Mouse (Mus musculus) neural tube, embryonic 10.5 days (tissue): ENCODE measurements around the gene S100a4.

Experiments
- DNase-seq: peaks from one replicate; pipeline ENCODE4 v3.0.0-alpha.2; 2017; ENCODE audit warnings: low spot score; ENCODE audit errors: extremely low spot score

S100a4 gene

DNA sequence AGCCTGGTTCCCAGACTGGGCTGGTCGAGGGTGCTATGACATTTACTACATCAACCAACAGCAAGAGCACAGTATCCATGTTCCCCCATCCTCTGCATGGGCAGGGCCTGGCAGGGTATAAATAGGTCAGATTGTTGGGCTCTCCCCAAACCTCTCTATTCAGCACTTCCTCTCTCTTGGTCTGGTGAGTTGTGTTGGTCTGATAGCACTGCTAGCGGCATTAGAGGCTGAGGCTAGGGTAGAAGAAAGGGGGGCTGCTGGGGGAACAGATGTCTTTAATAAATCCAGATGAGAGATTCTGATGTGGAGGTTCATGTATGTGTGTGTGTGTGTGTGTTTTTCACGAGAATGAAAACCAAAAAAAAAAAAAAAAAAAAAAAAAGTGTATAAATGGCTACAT, at the start of gene S100a4:
Gene S100a4, plus strand, starts transcription at position 149 of the 400 bp plus-strand sequence.
- no peak for DNase-seq

DNA sequence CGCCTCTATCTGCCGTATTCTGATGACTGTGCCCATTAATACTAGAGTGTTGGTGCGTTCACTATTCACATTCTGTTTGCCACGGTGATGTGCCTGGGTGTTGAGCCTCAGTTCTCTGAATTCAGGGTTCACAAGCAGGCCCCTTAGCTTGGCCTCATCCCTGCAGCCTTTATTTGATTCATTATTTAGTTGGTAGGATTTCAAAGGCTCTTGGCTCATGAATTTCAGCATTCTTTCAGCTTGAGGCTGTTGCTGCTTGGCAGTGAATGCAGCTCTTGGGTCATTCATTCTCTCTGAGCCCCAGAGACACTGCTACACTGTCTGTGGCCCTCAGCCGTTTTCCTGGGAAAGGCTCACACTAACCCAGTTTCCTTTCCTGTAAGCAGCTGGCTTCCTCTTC, 47.6 kb upstream of the S100a4 start:
- DNase-seq, result no peak

DNA sequence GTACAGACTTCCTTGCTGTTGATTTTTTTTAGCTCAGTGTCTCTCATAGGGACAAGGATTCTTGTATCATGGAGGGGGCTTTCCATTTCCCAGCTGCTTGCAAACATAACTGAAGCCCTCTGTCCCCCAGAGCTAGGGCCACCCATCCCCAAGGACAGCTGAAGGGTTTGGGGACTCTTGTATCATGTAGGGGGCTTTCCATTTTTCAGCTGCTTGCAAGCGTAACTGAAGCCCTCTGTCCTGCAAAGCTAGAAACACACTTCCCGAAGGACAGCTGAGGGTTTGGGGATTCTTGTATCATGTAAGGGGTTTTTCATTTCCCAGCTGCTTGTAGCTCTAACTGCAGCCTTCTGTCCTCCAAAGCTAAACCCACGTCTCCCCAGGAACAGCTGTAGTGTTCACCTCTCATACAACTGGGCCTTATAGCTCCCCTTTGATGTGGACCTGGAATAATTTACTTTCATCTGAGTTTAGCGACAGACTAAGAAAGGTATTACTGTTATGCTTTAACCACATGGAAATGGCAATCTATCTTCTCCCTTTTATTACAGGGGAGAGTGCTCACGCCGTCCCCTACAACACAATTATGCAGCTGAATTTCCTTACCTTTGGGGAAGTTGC, 43.5 kb upstream of the S100a4 start, which contains the start of gene S100a3:
Gene S100a3, plus strand, starts transcription at position 571 of the 621 bp plus-strand sequence.
- no peak for DNase-seq

DNA sequence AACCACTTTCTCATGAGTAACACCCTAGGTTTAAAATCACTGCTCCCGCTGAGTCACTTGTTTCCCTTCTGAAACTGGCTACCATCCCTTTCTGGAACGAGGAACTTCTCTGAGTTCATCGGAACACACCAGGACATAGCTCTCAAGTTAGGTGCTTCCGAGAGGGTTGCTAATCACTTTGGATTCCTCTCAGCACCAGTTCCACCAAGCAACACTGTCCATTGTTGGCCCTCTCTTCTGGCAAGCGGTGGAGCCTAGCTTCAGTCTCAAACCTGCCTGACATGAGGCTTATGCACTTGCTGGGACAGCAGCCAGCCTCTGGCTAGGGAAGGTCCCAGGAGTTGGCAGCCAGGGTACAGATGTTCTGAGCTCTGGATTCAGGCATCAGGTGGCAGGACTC, 28.9 kb upstream of the S100a4 start:
- no peak for DNase-seq

DNA sequence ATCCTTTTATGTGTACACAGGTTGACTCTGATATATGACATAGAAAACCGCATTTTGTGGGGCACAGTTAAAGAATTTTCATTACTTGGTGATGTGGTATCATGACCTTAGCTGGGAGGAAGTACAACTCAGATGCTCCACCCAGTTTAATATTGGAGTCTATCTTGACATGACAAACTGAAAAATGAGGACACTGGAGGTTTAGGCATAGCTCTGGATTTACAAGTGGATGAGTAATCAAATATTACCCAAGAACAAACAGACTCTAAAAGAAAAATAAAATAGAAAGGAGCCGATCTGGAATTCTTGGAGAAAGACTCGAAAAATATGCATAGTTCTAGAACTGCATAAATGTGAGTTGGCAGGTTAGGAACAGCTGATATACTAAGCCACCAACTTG, 28.3 kb upstream of the S100a4 start:
- DNase-seq, result no peak

DNA sequence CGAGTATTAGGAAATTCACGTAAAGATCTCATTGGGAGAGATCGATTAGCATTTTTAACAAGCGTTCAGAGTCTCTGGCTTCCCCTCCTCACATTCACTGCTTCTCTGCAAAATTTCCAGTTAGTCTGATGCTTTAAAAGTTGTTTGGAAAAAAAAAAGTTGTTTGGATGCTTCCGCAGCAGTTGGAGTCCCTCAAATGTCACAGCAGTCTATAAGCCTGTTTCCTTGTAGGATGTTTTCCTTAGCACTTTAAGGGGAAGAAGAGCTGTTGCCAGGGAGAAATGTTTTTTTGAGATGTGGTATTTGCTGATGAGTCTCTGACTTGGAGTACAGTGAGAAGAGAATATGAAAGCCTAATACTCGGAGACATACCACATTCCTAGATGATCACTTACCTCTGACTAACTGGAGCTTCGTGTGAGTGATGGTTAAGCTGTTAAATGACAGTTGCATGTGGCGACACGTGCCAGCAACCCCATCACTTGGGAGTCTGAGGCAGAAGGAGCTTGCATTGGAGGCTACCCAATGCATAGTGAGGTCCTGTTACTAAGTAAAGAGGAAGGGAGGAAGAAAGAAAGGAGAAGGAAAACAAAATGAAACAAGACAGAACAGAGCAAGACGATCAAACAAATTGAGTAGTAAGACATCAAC, 27.1 kb upstream of the S100a4 start:
- DNase-seq, result no peak

DNA sequence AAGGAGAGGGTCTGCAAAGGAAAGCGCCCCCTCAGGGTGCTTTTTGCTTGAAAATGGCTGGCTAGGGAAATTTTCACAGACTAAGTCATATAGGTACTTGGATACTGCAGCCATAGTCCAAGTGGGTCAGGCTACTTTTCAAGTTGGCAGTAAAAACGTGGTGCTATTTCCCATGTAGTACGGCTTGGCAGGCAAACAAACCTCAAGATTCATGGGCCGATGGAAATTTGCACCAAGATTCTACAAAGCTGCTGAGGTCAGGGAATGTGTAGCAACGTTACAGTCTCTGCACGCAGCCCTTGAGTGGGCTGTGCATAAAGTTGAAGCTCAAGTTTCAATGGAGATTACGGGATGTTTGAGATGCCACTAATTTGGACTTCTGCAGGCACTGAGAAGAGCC, 24.1 kb upstream of the S100a4 start:
- no peak for DNase-seq

DNA sequence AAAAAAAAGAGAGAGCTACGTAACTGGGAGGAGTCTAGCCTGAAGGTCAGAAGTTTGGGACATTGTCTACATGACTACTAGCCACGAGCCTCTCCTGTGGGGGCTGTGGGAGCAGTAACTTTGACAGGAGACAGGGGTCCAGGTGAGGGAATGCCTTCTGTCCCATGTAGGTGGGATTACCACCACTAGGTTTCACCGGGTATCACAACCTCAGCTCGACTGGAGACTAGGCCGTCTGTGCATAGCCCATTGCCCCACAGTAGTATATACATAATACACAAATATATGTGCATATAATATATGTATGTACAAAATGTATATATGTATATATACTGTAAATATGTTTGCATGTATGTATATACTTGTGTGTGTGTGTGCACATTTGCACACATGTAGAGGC, 22.4 kb upstream of the S100a4 start:
- DNase-seq, result no peak

DNA sequence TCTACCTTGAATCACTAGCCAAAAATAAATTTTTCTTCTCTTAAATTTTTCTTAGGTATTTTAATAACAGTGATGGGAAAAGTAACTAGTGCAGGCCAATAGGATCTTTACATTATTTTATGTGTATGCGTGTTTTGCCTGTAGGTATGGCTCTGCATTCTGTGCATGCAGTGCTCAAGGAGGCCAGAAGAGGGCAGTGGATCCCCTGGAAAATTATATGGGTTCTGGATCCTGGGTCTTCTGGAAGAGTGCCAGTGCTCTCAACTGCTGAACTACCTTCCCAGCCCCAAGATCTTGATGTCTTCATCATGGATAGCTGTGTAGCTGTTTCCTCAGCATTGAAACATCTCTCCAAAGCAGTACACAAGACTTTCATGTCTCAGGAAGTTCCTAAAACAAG, 21.4 kb upstream of the S100a4 start:
- no peak for DNase-seq

DNA sequence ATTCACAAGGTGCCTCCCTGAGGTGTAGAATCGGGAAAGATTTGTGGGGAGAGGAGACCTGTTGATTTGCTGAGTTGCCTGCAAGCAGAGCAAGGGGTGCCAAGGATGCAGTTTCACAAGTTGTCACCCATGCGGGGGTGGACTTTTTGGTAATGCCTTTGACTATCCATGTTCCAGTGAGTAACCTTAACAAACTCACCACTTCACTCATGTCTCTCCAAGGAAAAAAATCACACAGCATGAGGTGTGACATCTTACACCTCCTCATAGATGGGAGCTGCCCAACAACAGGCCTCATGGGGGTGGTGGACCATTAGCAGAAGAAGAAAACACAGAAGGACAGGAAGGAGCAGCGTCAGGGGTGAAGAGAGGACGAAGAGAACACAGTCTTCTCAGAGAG, 21.0 kb upstream of the S100a4 start:
- DNase-seq, result no peak

DNA sequence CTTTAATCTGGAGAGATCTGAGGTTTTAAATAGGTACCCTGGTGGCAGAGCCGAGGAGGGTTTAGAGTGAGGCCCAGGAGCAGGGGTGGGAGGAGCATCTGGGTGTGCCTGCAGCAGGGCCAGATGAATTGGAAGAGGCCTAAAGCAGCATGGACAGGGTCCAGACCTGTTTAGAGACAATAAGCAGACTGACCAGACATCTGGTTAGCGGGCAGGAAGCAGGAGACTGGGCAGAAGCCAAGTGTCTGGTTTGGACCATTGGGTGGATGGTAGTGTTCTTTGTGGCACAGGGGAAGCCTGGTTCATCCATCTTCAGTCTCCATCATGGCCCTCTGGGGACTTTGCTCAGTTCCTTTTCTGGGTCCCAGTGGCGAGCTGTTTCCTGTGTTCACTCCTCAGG, 19.7 kb upstream of the S100a4 start:
- no peak for DNase-seq

DNA sequence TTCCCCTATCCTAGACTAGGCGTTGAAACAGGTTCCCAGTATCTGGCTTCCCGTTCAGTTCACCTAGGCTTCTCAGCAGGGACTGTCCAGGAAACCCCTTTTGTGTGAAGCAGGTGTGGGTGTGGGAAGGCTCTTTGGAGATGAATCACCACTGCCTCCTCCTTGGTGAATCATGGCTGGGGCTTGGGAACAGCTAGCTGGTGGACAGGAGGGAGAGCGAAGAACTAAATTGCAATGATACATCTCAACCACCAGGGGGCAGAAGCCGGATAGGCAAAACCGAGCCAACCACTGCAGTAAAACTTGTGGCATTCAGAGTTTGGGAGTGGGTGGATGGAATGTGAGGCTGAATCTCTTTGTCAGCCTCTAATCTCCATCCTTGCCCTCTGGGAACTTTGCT, 18.0 kb upstream of the S100a4 start:
- peak; percentile 65 for DNase-seq

DNA sequence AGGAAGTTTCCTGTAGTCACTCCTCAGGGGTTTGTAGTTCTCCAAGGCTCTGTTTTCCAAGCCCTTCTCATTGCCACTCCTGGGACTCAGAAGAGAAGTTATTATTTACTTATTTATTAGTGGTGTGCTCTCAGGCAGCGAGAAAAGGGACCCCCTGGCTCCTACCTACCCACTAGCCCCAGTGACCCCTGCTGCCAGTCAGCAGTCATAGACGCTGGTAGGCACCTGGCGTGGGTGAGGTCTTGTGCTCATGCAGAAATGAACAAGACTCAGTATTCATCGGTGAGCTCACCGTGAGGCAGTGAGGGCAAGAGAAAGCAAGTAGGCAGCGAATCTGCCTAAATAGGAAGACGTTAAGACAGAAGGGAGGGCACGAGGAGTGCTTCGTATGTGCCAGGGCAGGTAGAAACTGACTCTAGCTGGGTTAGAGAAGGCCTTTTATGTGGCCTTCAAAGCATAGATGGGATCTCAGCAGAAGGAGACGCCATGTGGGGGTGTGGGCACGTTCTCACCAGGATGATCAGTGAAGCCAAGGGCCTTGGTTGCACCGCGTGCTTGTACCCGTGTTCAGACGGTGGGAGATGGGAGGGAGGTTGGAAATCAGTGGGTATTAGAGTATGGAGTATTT, 17.4 kb upstream of the S100a4 start:
- DNase-seq, result no peak

DNA sequence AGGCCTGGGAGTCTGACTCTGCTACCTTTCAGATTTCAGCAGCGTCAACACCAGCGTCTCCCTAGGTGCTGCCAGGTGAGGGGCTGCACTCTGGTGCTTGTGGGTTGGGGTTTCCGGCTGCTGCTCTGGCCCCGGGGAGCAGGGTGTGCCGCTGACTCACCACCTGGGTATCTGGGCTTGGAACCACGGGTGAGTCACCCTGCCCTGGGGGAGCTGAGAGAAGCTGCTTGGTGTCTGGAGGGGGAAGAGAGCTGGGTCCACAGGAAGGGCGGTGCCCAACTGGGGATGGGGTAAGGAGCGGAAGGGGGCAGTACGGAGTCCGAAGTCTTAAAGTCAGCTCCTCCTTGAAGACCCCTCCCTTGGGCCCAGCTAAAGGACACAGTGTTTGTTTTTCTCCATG, 16.7 kb upstream of the S100a4 start:
- no peak for DNase-seq

DNA sequence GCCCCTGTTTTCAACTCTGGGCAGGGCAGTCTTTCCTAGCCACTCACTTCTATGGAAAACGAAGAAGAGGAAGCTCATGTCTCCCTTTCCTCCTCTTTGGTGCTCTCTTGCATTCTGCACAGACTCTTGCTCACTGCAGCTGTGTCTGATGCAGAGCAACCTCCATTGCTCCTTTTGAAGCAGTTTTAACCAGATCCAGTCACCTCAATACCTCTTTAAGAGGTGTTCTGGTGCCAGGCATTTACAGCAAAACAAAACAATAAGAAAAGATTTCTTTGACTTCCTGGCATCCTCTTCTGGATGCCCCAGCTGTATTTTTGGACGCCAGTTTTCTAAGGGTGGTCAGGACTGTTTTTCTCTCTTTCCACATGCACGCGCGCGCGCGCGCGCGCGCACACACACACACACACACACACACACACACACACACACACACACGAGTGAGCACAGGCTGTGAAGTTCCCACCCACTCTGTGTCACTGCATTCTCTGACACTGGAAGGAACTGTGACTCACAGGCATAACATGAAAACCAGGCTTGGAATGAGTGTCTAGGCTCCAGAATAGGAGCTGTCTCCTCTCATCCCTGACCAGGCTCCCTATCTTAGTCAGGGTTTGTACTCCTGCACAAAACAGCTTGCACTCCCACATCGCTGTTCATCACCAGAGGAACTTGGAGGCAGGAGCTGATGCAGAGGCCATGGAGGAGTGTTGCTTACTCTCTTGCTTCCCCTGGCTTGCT, 16.0 kb upstream of the S100a4 start:
- DNase-seq, result no peak

DNA sequence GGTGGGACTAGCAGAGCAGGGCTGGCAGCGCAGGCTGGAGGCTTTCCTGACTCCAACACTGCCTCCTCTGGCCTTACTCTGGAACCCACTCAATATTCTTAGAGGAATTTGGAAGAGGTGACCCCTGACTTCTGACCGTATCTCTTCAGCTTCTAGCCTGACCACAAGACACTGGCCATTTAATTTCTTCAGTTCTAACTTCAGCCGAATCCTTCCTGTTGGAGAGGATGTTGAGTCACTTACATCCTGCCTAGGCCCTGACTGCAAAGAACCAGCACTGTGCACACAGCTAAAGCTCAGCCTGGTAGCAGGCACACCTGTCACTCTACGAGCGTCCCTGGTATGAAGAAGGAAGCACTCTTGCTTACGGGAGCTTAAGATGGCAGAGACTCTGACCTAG, 14.2 kb upstream of the S100a4 start:
- DNase-seq, result no peak

DNA sequence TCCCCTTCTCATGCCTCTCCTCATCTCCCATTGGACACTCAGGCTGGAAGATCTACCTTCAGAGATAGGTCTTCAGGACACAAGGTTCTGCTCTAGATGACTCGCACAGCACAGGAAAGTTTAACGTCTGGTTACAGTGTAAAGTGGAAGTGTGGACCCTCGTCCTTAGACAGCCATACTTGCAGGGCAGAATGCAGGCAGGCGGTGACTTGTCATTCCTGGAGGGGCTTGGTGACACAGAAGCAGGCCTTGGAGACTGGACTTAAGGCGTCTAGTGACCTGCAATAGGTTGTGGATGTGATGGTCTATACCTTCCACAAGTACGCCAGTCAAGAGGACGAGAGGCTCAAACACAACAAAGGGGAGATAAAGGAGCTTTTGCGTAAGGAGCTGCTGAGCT, 13.6 kb upstream of the S100a4 start, which contains the start of gene S100a2:
Gene S100a2, plus strand, starts transcription at position 301 of the 400 bp plus-strand sequence.
- no peak for DNase-seq

DNA sequence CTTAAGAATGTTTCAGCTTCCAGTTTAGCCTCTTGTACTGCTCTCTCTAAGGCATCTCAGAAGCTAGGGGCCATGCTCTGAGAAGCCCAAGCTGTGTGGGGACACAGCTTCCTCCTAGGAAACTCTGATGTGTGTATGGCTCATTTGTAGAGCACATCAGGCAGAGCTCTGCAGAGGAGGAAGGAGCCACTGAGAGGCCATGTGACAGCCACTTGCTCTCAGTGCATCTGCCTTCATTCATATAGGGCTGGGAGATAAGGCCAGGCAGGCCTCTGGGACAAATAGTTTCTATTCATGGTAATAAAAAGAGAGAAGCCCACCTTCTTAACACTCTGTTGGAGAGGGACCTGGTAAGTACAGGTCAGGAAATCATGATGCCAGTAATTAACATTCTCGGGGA, 9.1 kb upstream of the S100a4 start:
- DNase-seq, result no peak

DNA sequence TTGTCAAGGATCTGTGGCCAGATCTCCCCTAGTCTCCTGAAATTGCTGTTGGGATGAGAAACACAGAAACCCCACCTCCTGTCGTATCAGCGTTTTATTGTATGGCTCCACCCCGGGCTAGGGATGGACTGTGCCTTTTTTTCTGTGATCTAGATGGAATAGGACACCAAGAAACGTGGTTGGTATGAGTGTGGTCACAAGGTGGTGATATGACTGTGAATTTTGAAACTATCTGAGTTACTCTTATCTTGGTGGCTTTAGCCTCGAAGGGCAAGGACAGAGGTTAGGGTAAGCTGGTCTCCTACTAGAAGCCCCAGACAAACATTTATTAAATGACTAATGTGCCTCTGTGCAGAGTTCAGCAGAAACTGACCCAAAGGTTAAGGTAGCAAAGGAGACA, 8.0 kb upstream of the S100a4 start:
- DNase-seq, result no peak

DNA sequence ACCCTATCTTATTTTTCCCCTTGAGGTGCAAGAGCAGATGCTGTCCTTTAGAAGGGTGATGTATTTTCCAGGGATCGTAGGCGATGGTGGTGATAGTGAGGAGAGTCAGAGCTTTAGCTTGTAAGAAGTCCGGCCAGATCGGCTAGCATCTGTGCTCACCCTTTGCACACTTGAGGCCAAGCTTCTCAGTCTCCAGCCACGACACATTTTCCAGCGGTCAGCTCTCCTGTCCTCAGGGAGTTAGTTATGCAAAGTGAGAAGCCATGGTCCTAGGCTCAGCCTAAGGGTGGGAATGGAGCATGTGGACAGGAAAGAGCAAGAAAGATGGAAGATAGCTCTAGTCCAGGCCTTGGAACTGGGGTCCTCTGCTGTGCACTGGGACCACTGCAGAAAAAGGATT, 6.8 kb upstream of the S100a4 start:
- DNase-seq, result no peak

DNA sequence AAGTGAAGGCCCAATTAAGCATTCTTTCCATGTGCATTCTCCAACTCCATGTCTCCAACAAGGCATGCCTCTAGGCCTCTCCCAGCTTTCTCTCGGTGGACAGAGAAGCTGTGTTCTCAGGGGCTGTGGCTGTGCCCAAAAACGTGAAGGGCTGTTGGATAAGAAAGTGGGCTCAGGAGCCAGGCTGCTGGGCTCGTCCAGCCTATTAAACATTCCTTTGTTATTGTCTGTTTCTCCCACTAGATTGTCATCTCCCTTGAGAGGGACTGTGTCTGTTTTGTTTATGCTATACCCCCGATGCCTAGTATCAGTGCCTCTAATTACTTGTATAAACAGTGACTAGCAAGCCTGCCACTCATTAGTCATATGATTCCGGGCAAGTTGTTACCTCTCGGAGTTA, 5.8 kb upstream of the S100a4 start:
- no peak for DNase-seq

DNA sequence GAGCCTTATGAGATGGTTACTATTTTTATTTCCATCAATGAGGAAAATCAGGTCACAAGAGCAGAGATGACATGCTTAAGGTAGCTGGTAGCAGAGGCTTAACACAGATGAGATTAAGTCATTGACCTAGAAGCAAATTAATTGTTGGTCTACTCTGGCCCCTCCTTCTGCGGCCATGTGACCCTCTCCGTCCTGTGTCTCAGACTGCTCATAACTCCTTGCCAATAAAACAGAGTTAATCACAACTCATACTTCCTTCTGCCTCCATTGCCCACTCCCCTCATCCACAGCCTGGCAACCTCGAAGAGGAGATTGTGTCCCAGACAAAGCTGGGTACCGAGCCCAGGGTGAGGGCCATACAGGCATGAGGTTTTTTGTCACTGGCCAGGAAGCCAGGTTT, 5.4 kb upstream of the S100a4 start:
- no peak for DNase-seq
